Mouse (Mus musculus) E14TG2a.4 (cell line): ENCODE measurements at regions not wholly inside any gene's neighbourhood (a gene's known extent, or its start where the extent isn't known, plus 50 kb on each side); places are given as distances from the start of the nearest gene placed in this dataset.

ENCODE experiments used
- CTCF ChIP-seq: conservative IDR thresholded peaks from 2 replicates; pipeline ENCODE4 v1.5.1; 2014; ENCODE audit warnings: low read length
- NANOG ChIP-seq: IDR thresholded peaks from 2 replicates; pipeline ENCODE4 v1.6.1; 2014; ENCODE audit warnings: borderline replicate concordance, low read length, mixed read lengths
- POU5F1 ChIP-seq: IDR thresholded peaks from 2 replicates; pipeline ENCODE4 v1.6.1; 2014; ENCODE audit warnings: low read length, borderline replicate concordance

GRCm38 (mm10) chr12:106851666-106852065, 636.8 kb upstream of the 3110018I06Rik start:
- TF ChIP-seq CTCF (peak; percentile 49), NANOG (no peak), POU5F1 (no peak)
